Mouse (Mus musculus) liver, embryonic 13.5 days (tissue): Measurements from ENCODE around the gene Ppp2r5d. TPM values are rescaled to one million over a fixed set of nuclear protein-coding genes. Genes with fewer than 3 reads are reported as not detected.

Experiments
- ATAC-seq: fragments of 200-750 bp; cut with Nextera tagmentation; 2 replicates; pipeline ENCODE4 v1.8.0; 2017; ENCODE audit warnings: low read depth, mild to moderate bottlenecking, moderate number of reproducible peaks, moderate library complexity
- DNase-seq: peaks from one replicate; pipeline ENCODE4 v3.0.0; 2022
- H3K27ac ChIP-seq: fragments of 300-500 bp; sonication (generic); 2 replicates; pipeline ENCODE4 v1.5.1; 2015; ENCODE audit warnings: moderate library complexity, mild to moderate bottlenecking, inconsistent platforms
- H3K27me3 ChIP-seq: fragments of 300-500 bp; sonication (generic); 2 replicates; pipeline ENCODE4 v1.6.1; 2015; ENCODE audit warnings: mild to moderate bottlenecking, inconsistent platforms
- H3K36me3 ChIP-seq: fragments of 300-500 bp; sonication (generic); 2 replicates; pipeline ENCODE4 v1.6.1; 2015; ENCODE audit warnings: mild to moderate bottlenecking, inconsistent platforms
- H3K4me1 ChIP-seq: fragments of 300-500 bp; sonication (generic); replicated peaks from 2 replicates; pipeline ENCODE4 v1.6.1; 2015; ENCODE audit warnings: inconsistent platforms
- H3K4me2 ChIP-seq: fragments of 300-500 bp; sonication (generic); 2 replicates; pipeline ENCODE4 v1.6.1; 2015; ENCODE audit warnings: inconsistent platforms, mild to moderate bottlenecking, moderate library complexity
- H3K4me3 ChIP-seq: fragments of 300-500 bp; sonication (generic); replicated peaks from 2 replicates; pipeline ENCODE4 v1.5.1; 2015; ENCODE audit warnings: mild to moderate bottlenecking, inconsistent platforms
- H3K9ac ChIP-seq: fragments of 300-500 bp; sonication (generic); 2 replicates; pipeline ENCODE4 v1.6.1; 2015; ENCODE audit warnings: mild to moderate bottlenecking, inconsistent platforms
- H3K9me3 ChIP-seq: fragments of 300-500 bp; sonication (generic); replicated peaks from 2 replicates; pipeline ENCODE4 v1.6.1; 2016; ENCODE audit warnings: inconsistent platforms
- WGBS: fragments of 180-500 bp; shearing (Covaris S2); methylation state at CpG from one replicate; pipeline ENCODE4 v1.1.7; 2015; ENCODE audit not compliant: insufficient replicate concordance; 5-methylcytosine and 5-hydroxymethylcytosine counted together
- polyA plus RNA-seq: library from polyadenylated mRNA; unstranded; fragments of >200 nt; fragmentation: Nextera tagmentation; extraction: Ambion mirVana; gene quantifications from 2 replicates; pipeline ENCODE4 v1.2.1, GENCODE M21; 2015

Ppp2r5d gene
- polyA plus RNA-seq, 1 experiment from 2014 or later = 31.2 TPM

DNA sequence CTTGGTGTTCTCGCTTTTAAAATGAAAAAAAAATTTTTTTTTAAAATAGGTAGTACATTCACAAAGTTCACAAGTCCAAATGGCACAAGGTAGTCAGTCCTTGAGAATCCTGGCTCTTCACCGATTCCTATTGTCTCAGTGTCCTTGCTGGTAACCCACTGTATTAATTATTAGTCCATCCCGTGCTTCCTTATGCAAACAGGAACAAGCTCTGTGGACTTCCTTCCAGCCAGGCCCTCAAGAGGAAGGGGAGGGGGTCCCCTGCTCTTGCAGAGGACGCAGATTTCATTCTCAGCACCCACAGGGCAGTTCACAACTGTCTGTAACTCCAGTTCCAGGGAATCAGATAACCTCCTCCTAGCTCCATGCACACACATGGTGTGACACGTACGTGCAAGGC, 48.9 kb downstream of the Ppp2r5d start:
- no peak overlapping the region for H3K4me3 ChIP-seq
- no peak for ATAC-seq
- no peak overlapping the region for H3K27ac ChIP-seq
- H3K4me2 ChIP-seq = no peak overlapping the region
- 68% methylated on average over 6 of the region's 6 CpGs for WGBS
- H3K36me3 ChIP-seq = peaks cover 76% of the 10 kb centered on the region
- no peaks in the 10 kb centered on the region for H3K9me3 ChIP-seq
- H3K4me1 ChIP-seq = peaks cover 34% of the 10 kb centered on the region
- H3K27me3 ChIP-seq = no peaks in the 10 kb centered on the region
- DNase-seq = no peak
- no peak overlapping the region for H3K9ac ChIP-seq

DNA sequence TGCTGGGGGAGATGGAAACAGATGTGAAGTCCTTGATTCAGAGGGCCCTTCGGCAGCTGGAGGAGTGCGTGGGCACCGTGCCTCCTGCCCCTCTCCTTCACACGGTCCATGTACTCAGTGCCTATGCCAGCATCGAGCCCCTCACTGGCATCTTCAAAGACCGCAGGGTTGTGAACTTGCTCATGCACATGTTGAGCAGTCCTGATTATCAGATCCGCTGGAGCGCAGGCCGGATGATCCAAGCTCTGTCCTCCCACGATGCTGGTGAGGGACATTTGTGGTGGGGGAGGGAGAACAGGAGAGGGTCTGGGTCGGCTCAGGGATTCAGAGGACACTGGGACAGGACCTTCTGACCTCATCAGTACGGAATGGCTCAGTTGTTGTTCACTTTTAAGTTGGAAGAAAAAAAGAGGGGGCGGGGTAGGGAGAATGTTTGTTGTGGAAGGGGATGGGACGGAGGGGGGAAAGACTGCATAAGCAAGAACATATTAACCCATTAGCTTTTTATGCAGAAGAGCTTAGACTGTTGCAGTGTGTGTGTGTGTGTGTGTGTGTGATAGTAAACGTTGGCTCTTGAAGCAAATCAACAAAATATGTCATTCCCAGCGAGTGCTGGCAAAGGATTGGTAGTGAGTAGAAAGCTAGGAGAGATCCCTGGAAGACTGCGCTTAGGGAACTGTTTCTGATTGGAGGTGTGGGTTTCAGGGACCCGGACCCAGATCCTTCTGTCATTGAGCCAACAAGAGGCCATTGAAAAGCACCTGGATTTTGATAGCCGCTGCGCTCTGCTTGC, 53.0 kb downstream of the Ppp2r5d start:
- ATAC-seq (no peak), DNase-seq (no peak)
- WGBS = 74% methylated on average over 20 of the region's 20 CpGs
- H3K9me3 ChIP-seq = no peaks in the 10 kb centered on the region
- peak overlapping the region; percentile 73 for H3K4me3 ChIP-seq
- H3K4me2 ChIP-seq = peak overlapping the region; percentile 98
- H3K9ac ChIP-seq = peak overlapping the region; percentile 83
- H3K27ac ChIP-seq = no peak overlapping the region
- no peaks in the 10 kb centered on the region for H3K27me3 ChIP-seq
- H3K36me3 ChIP-seq = peaks cover 54% of the 10 kb centered on the region
- H3K4me1 ChIP-seq = peaks cover 56% of the 10 kb centered on the region

DNA sequence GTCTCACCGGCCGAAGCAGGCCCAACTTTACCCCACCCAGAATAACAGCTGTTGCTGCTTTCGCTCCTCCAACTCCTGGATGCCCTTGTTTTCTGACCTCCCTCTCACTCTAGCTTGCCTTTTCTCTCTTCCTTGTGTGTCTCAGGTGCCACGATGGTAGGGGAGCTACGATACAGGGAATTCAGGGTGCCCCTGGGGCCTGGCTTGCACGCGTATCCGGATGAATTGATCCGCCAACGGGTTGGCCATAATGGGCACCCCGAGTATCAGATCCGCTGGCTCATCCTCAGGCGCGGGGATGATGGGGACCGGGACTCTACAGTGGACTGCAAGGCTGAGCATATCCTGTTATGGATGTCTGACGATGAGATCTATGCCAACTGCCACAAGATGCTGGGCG, 53.6 kb downstream of the Ppp2r5d start:
- Histone ChIP-seq H3K36me3 (peaks cover 50% of the 10 kb centered on the region), H3K9ac (peak overlapping the region; percentile 83), H3K27me3 (no peaks in the 10 kb centered on the region), H3K27ac (peak overlapping the region; percentile 83; the same call in 1 of the 2 replicates), H3K9me3 (no peaks in the 10 kb centered on the region), H3K4me2 (peak overlapping the region; percentile 98), H3K4me1 (peaks cover 56% of the 10 kb centered on the region), H3K4me3 (peak overlapping the region; percentile 73)
- ATAC-seq (no peak), DNase-seq (no peak)
- 70% methylated on average over 17 of the region's 17 CpGs for WGBS

DNA sequence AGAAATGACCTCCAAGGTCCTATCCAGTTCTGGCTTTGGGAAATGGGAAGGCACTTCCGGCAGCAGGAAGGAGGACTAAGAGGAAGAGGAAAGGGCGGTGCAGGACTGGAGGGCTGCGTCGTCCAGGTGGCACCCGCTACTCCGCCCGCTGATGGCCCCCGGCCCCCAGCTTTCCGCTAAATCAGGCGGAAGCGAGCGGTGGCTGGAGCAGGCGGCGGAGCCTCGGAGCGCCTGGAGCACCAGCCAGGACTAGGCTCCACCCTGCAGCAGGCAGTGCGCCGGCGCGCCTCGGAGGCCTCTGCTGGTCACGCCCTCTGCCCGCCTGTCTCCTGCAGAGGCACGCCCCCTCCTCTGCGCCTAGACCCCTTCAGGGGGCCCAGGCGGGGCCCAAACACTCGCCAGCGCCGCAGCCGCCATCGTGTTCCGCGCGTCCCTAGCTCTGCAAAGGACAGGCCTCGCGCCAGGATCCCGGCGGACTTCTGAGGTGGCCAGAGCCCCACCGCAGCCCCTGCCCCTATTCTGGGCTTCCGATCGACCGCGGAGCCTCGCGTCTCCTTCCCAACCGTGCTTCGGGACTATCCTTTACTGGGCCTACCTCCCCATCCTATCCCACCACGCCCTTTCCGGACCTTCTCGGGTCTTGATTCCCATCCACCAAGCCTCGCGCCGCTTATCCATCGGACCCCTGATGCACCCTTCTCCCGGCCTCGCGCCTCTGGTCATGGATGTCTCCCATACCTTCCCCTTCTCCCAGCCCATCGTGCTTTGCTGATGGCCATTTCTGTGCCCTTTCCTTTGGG, 54.5 kb downstream of the Ppp2r5d start, which contains the start of gene Cul7:
TSS of gene Cul7 (plus strand) at position 106 of the 800 bp plus-strand sequence.
- no peaks in the 10 kb centered on the region for H3K27me3 ChIP-seq
- H3K9me3 ChIP-seq = no peaks in the 10 kb centered on the region
- peak within 1 kb of the TSS; percentile 98 for H3K4me2 ChIP-seq
- H3K4me3 ChIP-seq = peak within 1 kb of the TSS; percentile 73
- H3K9ac ChIP-seq = peak within 1 kb of the TSS; percentile 83
- H3K36me3 ChIP-seq = peaks cover 46% of the 10 kb centered on the region
- H3K4me1 ChIP-seq = peaks cover 50% of the 10 kb centered on the region
- peak; percentile 90 for DNase-seq
- ATAC-seq = peak; percentile 86
- under 1% methylated on average over 57 of the region's 58 CpGs for WGBS
- H3K27ac ChIP-seq = peak within 1 kb of the TSS; percentile 83

DNA sequence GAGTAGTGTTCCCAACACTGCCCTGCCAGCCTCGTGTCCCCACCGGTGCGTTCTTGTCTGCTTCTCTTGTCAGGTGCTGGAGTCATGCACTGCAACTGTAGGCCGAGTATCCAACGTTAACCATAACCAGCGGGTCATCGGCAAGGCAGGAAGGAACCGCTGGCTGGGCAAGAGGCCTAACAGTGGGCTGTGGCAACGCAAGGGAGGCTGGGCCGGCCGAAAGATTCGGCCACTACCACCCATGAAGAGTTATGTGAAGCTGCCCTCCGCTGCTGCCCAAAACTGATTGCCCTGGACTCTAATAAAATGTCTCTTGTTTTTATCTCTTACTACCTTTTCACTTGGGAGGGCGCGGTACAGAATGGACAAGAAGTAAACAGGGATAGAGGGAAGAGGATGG, 55.1 kb downstream of the Ppp2r5d start:
- 22% methylated on average over 15 of the region's 15 CpGs for WGBS
- peak overlapping the region; percentile 98 for H3K4me2 ChIP-seq
- no peak for ATAC-seq
- no peak for DNase-seq
- H3K9ac ChIP-seq = peak overlapping the region; percentile 83
- H3K4me1 ChIP-seq = peaks cover 56% of the 10 kb centered on the region
- no peaks in the 10 kb centered on the region for H3K9me3 ChIP-seq
- H3K27ac ChIP-seq = peak overlapping the region; percentile 83
- peak overlapping the region; percentile 73 for H3K4me3 ChIP-seq
- H3K27me3 ChIP-seq = no peaks in the 10 kb centered on the region
- H3K36me3 ChIP-seq = peaks cover 42% of the 10 kb centered on the region

DNA sequence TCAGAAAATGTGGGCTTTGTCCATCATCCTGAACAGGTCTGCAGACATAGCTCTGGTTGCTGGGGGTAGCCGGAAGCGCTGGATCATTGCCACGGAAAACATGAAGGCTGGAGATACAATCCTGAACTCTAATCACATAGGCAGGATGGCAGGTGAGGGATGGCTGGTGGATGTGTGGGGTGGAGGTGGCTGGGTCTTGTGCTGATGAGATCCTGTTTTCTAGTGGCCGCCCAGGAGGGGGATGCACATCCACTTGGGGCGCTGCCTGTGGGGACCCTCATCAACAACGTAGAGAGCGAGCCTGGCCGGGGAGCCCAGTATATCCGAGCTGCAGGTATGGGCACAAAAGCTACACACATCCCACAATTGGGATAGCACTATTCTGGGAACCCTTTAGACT, 56.5 kb downstream of the Ppp2r5d start:
- Histone ChIP-seq H3K4me1 (peaks cover 65% of the 10 kb centered on the region), H3K27ac (no peak overlapping the region)
- ATAC-seq = no peak

DNA sequence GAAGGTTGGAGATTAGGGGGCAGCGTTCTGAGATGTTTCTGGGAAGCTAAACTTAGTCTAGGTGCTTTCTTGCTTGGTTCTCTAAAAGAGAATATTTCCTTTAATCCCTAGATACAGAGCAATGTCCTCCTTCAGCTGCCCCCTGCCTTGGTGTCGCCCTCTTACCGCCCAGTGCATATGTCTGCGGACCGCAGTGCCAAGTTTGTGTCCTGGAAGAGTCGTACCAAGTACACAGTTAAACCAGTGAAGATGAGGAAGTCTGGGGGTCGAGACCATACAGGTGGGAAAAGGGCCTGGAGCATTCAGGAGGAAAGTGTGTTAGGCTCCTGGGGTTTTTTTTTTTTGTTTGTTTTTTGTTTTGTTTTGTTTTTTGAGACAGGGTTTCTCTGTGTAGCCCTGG, 57.6 kb downstream of the Ppp2r5d start:
- Histone ChIP-seq H3K4me3 (peak overlapping the region; percentile 81), H3K4me1 (peaks cover 57% of the 10 kb centered on the region), H3K4me2 (peak overlapping the region; percentile 97), H3K9me3 (no peaks in the 10 kb centered on the region), H3K36me3 (peaks cover 19% of the 10 kb centered on the region), H3K27ac (no peak overlapping the region), H3K9ac (peak overlapping the region; percentile 80), H3K27me3 (no peaks in the 10 kb centered on the region)
- ATAC-seq = no peak
- WGBS = 82% methylated on average over 7 of the region's 7 CpGs
- DNase-seq = no peak

More for the DNA sequence above, 56.5 kb downstream of the Ppp2r5d start:
- H3K9ac ChIP-seq = no peak overlapping the region
- DNase-seq = no peak
- no peak overlapping the region for H3K4me2 ChIP-seq
- H3K36me3 ChIP-seq = peaks cover 28% of the 10 kb centered on the region
- H3K4me3 ChIP-seq = no peak overlapping the region
- no peaks in the 10 kb centered on the region for H3K9me3 ChIP-seq
- H3K27me3 ChIP-seq = no peaks in the 10 kb centered on the region
- WGBS = 87% methylated on average over 9 of the region's 9 CpGs

DNA sequence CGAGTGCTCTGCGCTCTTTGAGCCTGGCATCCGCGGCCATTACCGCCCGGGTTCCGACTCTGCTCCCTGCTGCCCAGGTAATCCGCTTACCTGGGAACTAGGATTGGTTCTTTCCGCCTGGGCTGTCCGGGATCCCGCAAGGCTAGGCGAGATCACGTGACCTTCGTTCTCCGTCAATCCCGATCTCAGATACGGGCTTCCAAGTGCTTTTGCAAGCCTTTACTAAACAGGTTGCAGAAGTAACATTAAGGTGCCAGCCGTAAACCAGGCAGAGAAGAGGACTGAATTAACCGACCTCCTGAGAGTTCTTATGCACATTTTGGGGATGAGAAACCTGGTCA, 58.6 kb downstream of the Ppp2r5d start:
- H3K4me2 ChIP-seq = peak overlapping the region; percentile 97
- no peaks in the 10 kb centered on the region for H3K9me3 ChIP-seq
- H3K9ac ChIP-seq = peak overlapping the region; percentile 80
- H3K27me3 ChIP-seq = no peaks in the 10 kb centered on the region
- DNase-seq = no peak
- H3K4me1 ChIP-seq = peaks cover 48% of the 10 kb centered on the region
- peak overlapping the region; percentile 81 for H3K4me3 ChIP-seq
- peaks cover 18% of the 10 kb centered on the region for H3K36me3 ChIP-seq
- peak overlapping the region; percentile 74 for H3K27ac ChIP-seq
- under 1% methylated on average over 19 of the region's 19 CpGs for WGBS
- peak; percentile 24; the same call in 1 of the 2 replicates for ATAC-seq

DNA sequence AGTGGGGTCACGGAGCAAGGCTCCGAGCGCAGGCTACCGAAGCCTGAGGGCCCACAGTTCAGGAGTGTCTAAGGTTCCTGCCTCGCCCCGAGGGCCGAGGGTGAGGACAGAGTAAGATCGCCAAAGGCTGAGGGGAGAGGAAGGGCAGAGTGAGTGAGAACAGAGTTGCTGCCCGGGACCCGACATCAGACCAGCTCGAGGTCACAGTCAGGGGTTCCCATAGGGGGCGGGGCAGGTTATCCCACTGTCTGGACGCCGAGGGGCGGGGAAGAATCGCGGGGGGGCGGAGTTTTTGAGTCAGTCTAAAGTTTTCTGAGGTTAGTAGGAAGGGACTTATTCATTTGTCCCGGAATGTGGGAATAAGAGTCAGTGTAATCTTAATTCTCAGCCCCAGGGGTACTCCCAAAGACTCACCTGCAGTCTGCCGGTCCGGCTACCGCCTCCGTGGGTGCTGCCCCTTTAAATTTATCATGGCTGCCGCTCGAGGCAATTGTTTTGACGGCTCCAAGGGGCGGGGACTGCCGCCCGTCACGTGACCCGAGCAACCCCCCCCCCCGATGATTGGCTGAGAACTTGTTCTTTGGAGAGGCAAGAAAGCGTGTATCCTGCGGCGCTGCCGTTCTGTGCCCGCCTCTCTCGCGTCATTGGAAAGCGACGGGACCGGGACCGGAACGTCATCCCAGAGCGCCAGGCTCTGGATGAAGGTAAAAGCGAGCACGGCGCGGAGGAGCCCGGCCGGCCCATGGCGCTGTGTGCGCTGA, 59.2 kb downstream of the Ppp2r5d start, which contains the start of the genes Klc4 and Mrpl2:
TSS of gene Klc4 (minus strand) at position 462 of the 761 bp plus-strand sequence.
TSS of gene Mrpl2 (plus strand) at position 669 of the 761 bp plus-strand sequence.
- peak; percentile 72 for ATAC-seq
- peaks cover 43% of the 10 kb centered on the region for H3K4me1 ChIP-seq
- H3K9me3 ChIP-seq = no peaks in the 10 kb centered on the region
- H3K27me3 ChIP-seq = no peaks in the 10 kb centered on the region
- H3K36me3 ChIP-seq = peaks cover 18% of the 10 kb centered on the region
- H3K4me2 ChIP-seq = peak within 1 kb of the TSS; percentile 97
- peak within 1 kb of the TSS; percentile 80 for H3K9ac ChIP-seq
- under 1% methylated on average over 53 of the region's 53 CpGs for WGBS
- H3K27ac ChIP-seq = peak within 1 kb of the TSS; percentile 74
- H3K4me3 ChIP-seq = peak within 1 kb of the TSS; percentile 81
- DNase-seq = peak; percentile 96

DNA sequence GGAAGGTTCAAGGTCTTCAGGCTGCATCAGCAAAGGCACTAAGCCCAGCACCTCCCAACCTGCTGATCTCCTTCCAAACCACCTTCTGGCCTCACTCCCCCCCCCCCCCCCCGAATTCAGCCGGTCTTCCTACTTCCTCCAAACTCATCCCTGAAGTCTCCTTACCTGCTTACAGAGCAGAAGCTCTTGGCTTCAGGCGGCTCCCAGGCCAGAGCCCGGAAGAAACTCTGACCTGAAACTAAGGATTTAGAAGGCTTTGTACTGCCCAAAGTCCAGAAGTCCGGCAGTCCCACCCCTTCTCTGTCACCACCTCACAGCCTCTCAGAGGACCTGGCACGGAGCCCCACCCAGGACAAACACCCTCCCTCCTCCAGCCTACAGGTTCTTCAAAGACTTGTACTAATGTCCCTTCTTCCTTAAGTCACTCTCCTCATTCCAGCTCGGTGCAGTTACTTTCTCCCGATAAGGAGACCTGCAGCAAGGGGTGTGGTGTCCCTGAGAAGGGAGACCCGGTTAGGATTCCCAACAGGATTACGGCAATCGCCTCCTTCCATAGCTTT, 59.9 kb downstream of the Ppp2r5d start:
- DNase-seq = peak; percentile 46
- peaks cover 18% of the 10 kb centered on the region for H3K36me3 ChIP-seq
- peak overlapping the region; percentile 97 for H3K4me2 ChIP-seq
- peaks cover 36% of the 10 kb centered on the region for H3K4me1 ChIP-seq
- H3K27me3 ChIP-seq = no peaks in the 10 kb centered on the region
- WGBS = 11% methylated on average over 9 of the region's 11 CpGs
- H3K27ac ChIP-seq = peak overlapping the region; percentile 71
- peak overlapping the region; percentile 78 for H3K9ac ChIP-seq
- H3K4me3 ChIP-seq = peak overlapping the region; percentile 81
- H3K9me3 ChIP-seq = no peaks in the 10 kb centered on the region
- peak; percentile 35 for ATAC-seq
